Mouse (Mus musculus) hindbrain, embryonic 16.5 days (tissue): ENCODE measurements around the gene Cx3cr1. TPM values are rescaled to one million over a fixed set of nuclear protein-coding genes. Genes with fewer than 3 reads are reported as not detected.

Source experiments
- ATAC-seq: fragments of 200-750 bp; cut with Nextera tagmentation; 2 replicates; pipeline ENCODE4 v1.8.0; 2017; ENCODE audit warnings: moderate TSS enrichment, moderate library complexity
- H3K27ac ChIP-seq: fragments of 300-500 bp; sonication (generic); 2 replicates; pipeline ENCODE4 v1.5.1; 2014; ENCODE audit warnings: low read depth, mild to moderate bottlenecking, control low read depth, low read length, moderate library complexity
- H3K27me3 ChIP-seq: fragments of 300-500 bp; sonication (generic); replicated peaks from 2 replicates; pipeline ENCODE4 v1.6.1; 2014; ENCODE audit warnings: low read length; ENCODE audit not compliant: control insufficient read depth, insufficient read depth
- H3K36me3 ChIP-seq: fragments of 300-500 bp; sonication (generic); 2 replicates; pipeline ENCODE4 v1.6.1; 2014; ENCODE audit warnings: mild to moderate bottlenecking, low read length, moderate library complexity, mixed read lengths; ENCODE audit not compliant: control insufficient read depth, insufficient read depth
- H3K4me1 ChIP-seq: fragments of 300-500 bp; sonication (generic); 2 replicates; pipeline ENCODE4 v1.6.1; 2014; ENCODE audit warnings: low read depth, low read length; ENCODE audit not compliant: control insufficient read depth, insufficient read depth
- H3K4me2 ChIP-seq: fragments of 300-500 bp; sonication (generic); 2 replicates; pipeline ENCODE4 v1.6.1; 2014; ENCODE audit warnings: mild to moderate bottlenecking, low read length, control low read depth, moderate library complexity
- H3K4me3 ChIP-seq: fragments of 300-500 bp; sonication (generic); 2 replicates; pipeline ENCODE4 v1.5.1; 2014; ENCODE audit warnings: mild to moderate bottlenecking, low read length, control low read depth, moderate library complexity
- H3K9ac ChIP-seq: fragments of 300-500 bp; sonication (generic); 2 replicates; pipeline ENCODE4 v1.6.1; 2014; ENCODE audit warnings: low read depth, mild to moderate bottlenecking, control low read depth, low read length, moderate library complexity
- H3K9me3 ChIP-seq: fragments of 300-500 bp; sonication (generic); 2 replicates; pipeline ENCODE4 v1.6.1; 2014; ENCODE audit warnings: mild to moderate bottlenecking, low read length, moderate library complexity; ENCODE audit not compliant: control insufficient read depth
- WGBS: fragments of 180-500 bp; shearing (Covaris S2); extraction: QIAGEN DNeasy Blood & Tissue Kit; methylation state at CpG from one replicate; pipeline ENCODE4 v1.1.7; 2014; 5-methylcytosine and 5-hydroxymethylcytosine counted together
- polyA plus RNA-seq: library from polyadenylated mRNA; unstranded; fragments of >200 nt; fragmentation: Nextera tagmentation; extraction: Ambion mirVana; gene quantifications from 2 replicates; pipeline ENCODE4 v1.2.1, GENCODE M21; 2015

Gene Cx3cr1
- polyA plus RNA-seq, 1 experiment from 2014 or later, result 10.0 TPM

- H3K9ac ChIP-seq, result peak overlapping the region; percentile 41; the same call in 1 of the 2 replicates
- H3K4me2 ChIP-seq, result peak overlapping the region; percentile 29
- no peaks in the 10 kb centered on the region for H3K36me3 ChIP-seq
- no peaks in the 10 kb centered on the region for H3K4me1 ChIP-seq
- no peak overlapping the region for H3K27ac ChIP-seq
- no peak overlapping the region for H3K4me3 ChIP-seq
- WGBS, result 19% methylated on average over 20 of the region's 21 CpGs
- ATAC-seq, result no peak; the same call in 1 of the 2 replicates
- H3K9me3 ChIP-seq, result no peaks in the 10 kb centered on the region
- H3K27me3 ChIP-seq, result no peaks in the 10 kb centered on the region; the same call in 1 of the 2 replicates
These were observed 106.6 kb downstream of the Cx3cr1 start for GRCm38 (mm10) chr9:119962987-119963667.

GRCm38 (mm10) chr9:119962216-119962615 is 107.5 kb downstream of the Cx3cr1 start:
- no peaks in the 10 kb centered on the region; the same call in 1 of the 2 replicates for H3K27me3 ChIP-seq
- no peak overlapping the region for H3K4me2 ChIP-seq
- H3K4me1 ChIP-seq, result no peaks in the 10 kb centered on the region
- no peak overlapping the region for H3K9ac ChIP-seq
- no peak overlapping the region for H3K4me3 ChIP-seq
- no peak for ATAC-seq
- no peaks in the 10 kb centered on the region for H3K36me3 ChIP-seq
- 84% methylated on average over 4 of the region's 4 CpGs for WGBS
- H3K27ac ChIP-seq, result no peak overlapping the region
- H3K9me3 ChIP-seq, result no peaks in the 10 kb centered on the region

GRCm38 (mm10) chr9:119958835-119959234 is 110.8 kb downstream of the Cx3cr1 start:
- Histone ChIP-seq H3K36me3 (no peaks in the 10 kb centered on the region), H3K27me3 (no peaks in the 10 kb centered on the region; the same call in 1 of the 2 replicates), H3K9ac (no peak overlapping the region), H3K4me1 (no peaks in the 10 kb centered on the region), H3K4me2 (no peak overlapping the region), H3K9me3 (no peaks in the 10 kb centered on the region), H3K27ac (no peak overlapping the region), H3K4me3 (no peak overlapping the region)
- no peak for ATAC-seq
- WGBS, result 91% methylated on average over 9 of the region's 9 CpGs

GRCm38 (mm10) chr9:119951388-119951787 is 118.3 kb downstream of the Cx3cr1 start:
- Histone ChIP-seq H3K4me3 (no peak overlapping the region), H3K27ac (no peak overlapping the region), H3K36me3 (no peaks in the 10 kb centered on the region), H3K9me3 (no peaks in the 10 kb centered on the region), H3K4me1 (no peaks in the 10 kb centered on the region; the same call in 1 of the 2 replicates), H3K27me3 (no peaks in the 10 kb centered on the region), H3K9ac (no peak overlapping the region), H3K4me2 (no peak overlapping the region)
- 87% methylated on average over 9 of the region's 9 CpGs for WGBS
- ATAC-seq, result no peak

- Histone ChIP-seq H3K9ac (no peak overlapping the region), H3K27ac (no peak overlapping the region), H3K4me3 (no peak overlapping the region), H3K4me2 (no peak overlapping the region), H3K9me3 (no peaks in the 10 kb centered on the region), H3K27me3 (no peaks in the 10 kb centered on the region), H3K4me1 (no peaks in the 10 kb centered on the region; the same call in 1 of the 2 replicates), H3K36me3 (no peaks in the 10 kb centered on the region)
- no peak for ATAC-seq
- 38% methylated on average over 6 of the region's 6 CpGs for WGBS
These were observed 119.2 kb downstream of the Cx3cr1 start for GRCm38 (mm10) chr9:119950434-119950833.

- H3K4me1 ChIP-seq, result no peaks in the 10 kb centered on the region; the same call in 1 of the 2 replicates
- H3K27me3 ChIP-seq, result no peaks in the 10 kb centered on the region
- no peak overlapping the region for H3K4me3 ChIP-seq
- no peak overlapping the region for H3K9ac ChIP-seq
- H3K9me3 ChIP-seq, result no peaks in the 10 kb centered on the region
- H3K4me2 ChIP-seq, result no peak overlapping the region
- no peak overlapping the region for H3K27ac ChIP-seq
- no peaks in the 10 kb centered on the region for H3K36me3 ChIP-seq
- WGBS, result 69% methylated on average over 3 of the region's 3 CpGs
- no peak for ATAC-seq
These were observed 120.9 kb downstream of the Cx3cr1 start for GRCm38 (mm10) chr9:119948804-119949203.

GRCm38 (mm10) chr9:119945173-119945900 is 124.3 kb downstream of the Cx3cr1 start:
- Histone ChIP-seq H3K4me3 (no peak overlapping the region), H3K36me3 (no peaks in the 10 kb centered on the region), H3K9me3 (no peaks in the 10 kb centered on the region), H3K9ac (no peak overlapping the region), H3K4me1 (no peaks in the 10 kb centered on the region), H3K27ac (no peak overlapping the region), H3K4me2 (no peak overlapping the region), H3K27me3 (no peaks in the 10 kb centered on the region)
- ATAC-seq, result no peak
- whole genome bisulfite sequencing, result 69% methylated on average over 12 of the region's 12 CpGs

GRCm38 (mm10) chr9:119943326-119943725 is 126.4 kb downstream of the Cx3cr1 start:
- Histone ChIP-seq H3K9ac (no peak overlapping the region), H3K4me2 (no peak overlapping the region), H3K27ac (no peak overlapping the region), H3K4me3 (no peak overlapping the region), H3K9me3 (no peaks in the 10 kb centered on the region), H3K36me3 (no peaks in the 10 kb centered on the region), H3K4me1 (no peaks in the 10 kb centered on the region), H3K27me3 (no peaks in the 10 kb centered on the region)
- 53% methylated on average over 1 of the region's 1 CpGs for WGBS
- no peak for ATAC-seq

GRCm38 (mm10) chr9:119941861-119942260 is 127.8 kb downstream of the Cx3cr1 start:
- H3K4me3 ChIP-seq, result no peak overlapping the region
- H3K9ac ChIP-seq, result no peak overlapping the region
- H3K36me3 ChIP-seq, result no peaks in the 10 kb centered on the region
- no peak overlapping the region for H3K27ac ChIP-seq
- H3K9me3 ChIP-seq, result no peaks in the 10 kb centered on the region
- no peaks in the 10 kb centered on the region for H3K27me3 ChIP-seq
- H3K4me1 ChIP-seq, result peaks cover 5% of the 10 kb centered on the region
- ATAC-seq, result no peak
- 80% methylated on average over 14 of the region's 14 CpGs for WGBS
- H3K4me2 ChIP-seq, result no peak overlapping the region
